Mouse (Mus musculus) 416B (cell line): Measurements from ENCODE around the gene Med24.
"Not testable (repeated sequence)": the region's sequence is repeated elsewhere in the genome, so short reads cannot be mapped to it uniquely, and the experiment has no call there.

ENCODE experiments used
- DNase-seq: peaks from one replicate; pipeline ENCODE4 v3.0.0; 2011; ENCODE audit warnings: low read depth

Gene Med24

GRCm38 (mm10) chr11:98745932-98746853 lies 17.0 kb upstream of the Med24 start:
- DNase-seq = no peak

- no peak for DNase-seq
Measured at GRCm38 (mm10) chr11:98744456-98745019, 15.3 kb upstream of the Med24 start.

GRCm38 (mm10) chr11:98743655-98744345 lies 14.6 kb upstream of the Med24 start:
- DNase-seq = no peak

GRCm38 (mm10) chr11:98742397-98743291 lies 13.4 kb upstream of the Med24 start:
- peak; percentile 66 for DNase-seq

- DNase-seq = peak; percentile 58
Measured at GRCm38 (mm10) chr11:98741622-98742396, 12.6 kb upstream of the Med24 start.

GRCm38 (mm10) chr11:98741051-98741620 lies 11.9 kb upstream of the Med24 start:
- DNase-seq = no peak

- DNase-seq = peak; percentile 90
Measured at GRCm38 (mm10) chr11:98740393-98741050, 11.3 kb upstream of the Med24 start, which contains the start of gene Thra. Gene Thra (plus strand): TSS chr11:98740638.

- no peak for DNase-seq
Measured at GRCm38 (mm10) chr11:98740026-98740392, 10.8 kb upstream of the Med24 start.

GRCm38 (mm10) chr11:98738925-98739324 lies 9.7 kb upstream of the Med24 start:
- no peak for DNase-seq

GRCm38 (mm10) chr11:98738428-98738911 lies 9.2 kb upstream of the Med24 start:
- no peak for DNase-seq

GRCm38 (mm10) chr11:98737220-98737619 lies 8.0 kb upstream of the Med24 start:
- DNase-seq = not testable (repeated sequence)

- DNase-seq = no peak
Measured at GRCm38 (mm10) chr11:98736176-98736575, 6.9 kb upstream of the Med24 start.

GRCm38 (mm10) chr11:98735111-98735510 lies 5.9 kb upstream of the Med24 start:
- DNase-seq = no peak

GRCm38 (mm10) chr11:98734020-98734419 lies 4.8 kb upstream of the Med24 start:
- DNase-seq = peak; percentile 43

- DNase-seq = no peak
Measured at GRCm38 (mm10) chr11:98731134-98731533, 1.9 kb upstream of the Med24 start.

GRCm38 (mm10) chr11:98730727-98731126 lies 1.5 kb upstream of the Med24 start:
- DNase-seq = no peak

- DNase-seq = no peak
Measured at GRCm38 (mm10) chr11:98725926-98726506, 3.2 kb downstream of the Med24 start.

GRCm38 (mm10) chr11:98723098-98723497 lies 6.1 kb downstream of the Med24 start:
- DNase-seq = no peak

- DNase-seq = no peak
Measured at GRCm38 (mm10) chr11:98721458-98722226, 7.6 kb downstream of the Med24 start.
